Mouse (Mus musculus): ENCODE data around the gene Acp4. TPM values are rescaled to one million over a fixed set of nuclear protein-coding genes. Genes with fewer than 3 reads are reported as not detected.
A peak's percentile ranks its signal among the peaks of the same experiment; 100 is the strongest.
"Not testable (repeated sequence)": the region's sequence is repeated elsewhere in the genome, so short reads cannot be mapped to it uniquely, and the experiment has no call there.

Gene Acp4
- total RNA-seq, 2 experiments from 2014 or later: not detected

DNA sequence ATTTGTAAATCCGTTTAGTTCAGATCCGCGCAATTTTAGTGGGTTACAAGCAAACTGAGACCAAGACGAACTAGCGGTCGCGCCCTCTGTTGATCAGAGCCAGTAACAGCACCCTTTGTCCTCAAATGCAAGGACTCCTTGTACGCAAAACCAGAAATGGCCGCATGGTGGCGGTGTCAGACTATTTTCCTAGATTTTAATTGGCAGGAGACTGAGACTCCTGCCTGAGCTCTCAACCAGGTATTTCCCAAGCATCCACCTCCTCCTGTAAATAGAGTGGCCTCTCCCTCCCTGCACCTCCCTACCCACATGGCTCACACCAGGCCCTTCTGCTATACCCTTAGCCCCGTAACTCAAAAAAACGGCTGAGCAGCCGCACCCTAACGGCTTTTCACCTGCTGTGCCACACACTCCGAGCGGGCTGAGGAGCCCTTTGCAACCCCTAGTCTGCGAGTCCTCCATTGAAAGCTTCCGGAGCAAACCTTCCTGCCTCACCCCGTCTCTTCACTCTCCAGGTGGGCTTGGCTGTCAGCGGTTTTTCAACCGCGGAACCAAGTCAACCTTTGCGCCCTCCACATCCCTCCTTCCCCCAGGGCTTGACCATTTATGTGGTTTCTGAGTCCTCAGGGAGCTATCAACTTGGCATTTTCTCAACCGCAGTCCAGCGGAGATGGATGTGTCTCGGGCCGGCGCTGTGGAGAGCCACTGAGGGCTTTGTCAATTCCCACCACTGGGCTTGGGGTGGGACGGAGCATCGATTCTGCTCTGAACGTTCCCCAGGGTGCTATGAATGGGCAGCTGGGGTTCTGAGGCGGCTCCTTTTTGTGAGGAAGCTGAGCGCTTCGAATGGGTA lies 5.8 kb upstream of the Acp4 start:
- peak; percentile 96 for DNase-seq

DNA sequence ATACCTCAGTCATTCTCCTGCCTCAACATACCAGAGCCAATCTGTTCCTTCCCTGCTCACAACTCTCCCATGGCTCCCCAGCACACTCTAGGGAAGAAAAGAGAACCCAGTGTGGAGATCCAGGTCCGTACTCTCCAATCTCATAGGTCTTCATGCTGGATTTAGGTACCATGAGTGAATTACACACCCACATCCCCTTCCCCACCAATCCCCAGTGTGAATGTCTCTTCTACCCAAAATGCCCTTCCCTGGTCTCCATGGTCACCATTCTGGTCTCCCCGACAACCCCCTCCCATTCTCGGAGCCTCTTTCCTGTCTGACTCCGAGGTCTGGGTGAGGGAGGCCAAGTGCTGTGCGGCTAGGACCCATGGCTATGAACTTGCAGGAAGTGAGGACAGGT lies 4.0 kb upstream of the Acp4 start, which contains the start of gene Gm15517:
Gene Gm15517 (plus strand): TSS at position 301 of the 400 bp plus-strand sequence.
- no peak for DNase-seq

GRCm38 (mm10) chr7:44260410-44260809 lies 3.2 kb upstream of the Acp4 start:
- no peak for DNase-seq

GRCm38 (mm10) chr7:44254930-44255329 lies 2.2 kb downstream of the Acp4 start:
- peak; percentile 27 for DNase-seq

DNA sequence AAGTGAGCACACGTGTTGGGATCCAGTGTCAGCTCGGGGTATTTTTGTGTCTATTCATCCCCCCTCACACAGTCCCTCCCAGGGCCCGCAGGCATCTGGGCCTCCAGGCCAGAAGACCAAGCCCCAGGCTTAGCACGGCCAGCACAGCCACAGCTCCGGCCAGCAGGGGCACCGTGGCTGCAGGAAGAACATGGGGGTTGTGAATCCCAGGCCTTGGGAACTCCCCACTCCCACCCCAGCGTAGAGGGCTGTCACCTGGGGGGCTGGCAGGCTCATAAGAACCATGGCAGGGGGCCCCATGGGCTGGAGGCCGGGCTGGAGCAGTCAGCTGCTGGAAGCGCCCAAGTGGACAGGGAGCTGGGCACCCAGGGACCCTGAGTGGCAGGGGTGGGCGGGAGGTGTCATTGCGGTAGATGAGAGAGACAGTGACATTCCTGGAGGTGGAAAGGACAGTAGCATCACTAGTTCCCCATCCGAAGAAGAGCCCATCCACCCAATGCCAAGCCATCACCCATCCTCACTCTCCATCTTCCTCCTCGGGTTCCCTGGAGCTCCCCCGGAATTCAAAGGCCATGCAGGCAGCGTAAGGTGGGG lies 4.1 kb downstream of the Acp4 start:
- no peak for DNase-seq

GRCm38 (mm10) chr7:44250732-44251275 lies 6.4 kb downstream of the Acp4 start:
- not testable (repeated sequence) for DNase-seq

DNA sequence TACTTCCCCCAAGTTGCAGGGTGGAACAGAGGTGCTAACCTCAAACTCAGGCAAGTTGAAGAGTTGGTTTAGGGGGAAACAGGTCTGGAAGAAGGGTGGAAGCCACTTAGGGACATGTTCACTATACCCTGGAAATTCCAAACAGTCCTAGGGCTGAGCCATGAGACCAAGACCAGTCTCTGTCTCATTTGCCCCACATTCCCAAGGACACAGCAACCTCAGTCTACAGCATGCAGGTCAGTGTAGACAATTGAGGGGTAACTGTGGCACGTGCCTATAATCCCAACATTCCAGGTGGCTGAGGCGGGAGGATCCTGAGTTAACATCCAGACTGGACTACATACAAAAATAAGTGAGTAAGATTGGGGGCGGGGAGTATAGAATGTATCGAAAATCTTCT lies 7.9 kb downstream of the Acp4 start:
- DNase-seq: no peak

- DNase-seq: no peak
These were observed 9.2 kb downstream of the Acp4 start for GRCm38 (mm10) chr7:44247971-44248370.

- no peak for DNase-seq
These were observed 10.2 kb downstream of the Acp4 start for GRCm38 (mm10) chr7:44246984-44247470.

- DNase-seq: peak; percentile 94
These were observed 10.9 kb downstream of the Acp4 start, which contains the start of the genes 1700028J19Rik and 2410002F23Rik for GRCm38 (mm10) chr7:44246055-44246983. 1700028J19Rik (minus strand) TSS chr7:44246695. 2410002F23Rik (plus strand) TSS chr7:44246722.

GRCm38 (mm10) chr7:44244080-44244479 lies 13.1 kb downstream of the Acp4 start:
- DNase-seq: no peak

- no peak for DNase-seq
These were observed 16.0 kb downstream of the Acp4 start for GRCm38 (mm10) chr7:44241163-44241562.

DNA sequence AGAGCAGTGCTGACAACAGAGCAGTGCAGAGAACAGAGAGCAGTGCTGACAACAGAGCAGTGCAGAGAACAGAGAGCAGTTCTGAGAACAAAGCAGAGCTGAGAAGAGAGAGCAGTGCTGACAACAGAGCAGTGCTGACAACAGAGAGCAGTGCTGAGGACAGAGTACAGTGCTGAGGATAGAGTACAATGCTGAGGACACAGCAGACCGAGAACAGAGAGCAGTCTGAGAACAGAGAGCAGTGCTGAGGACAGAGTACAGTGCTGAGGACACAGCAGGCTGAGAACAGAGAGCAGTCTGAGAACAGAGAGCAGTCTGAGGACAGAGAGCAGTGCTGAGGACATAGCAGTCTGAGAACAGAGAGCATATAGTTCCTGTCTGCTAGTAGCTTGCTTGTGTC lies 16.5 kb downstream of the Acp4 start:
- DNase-seq: no peak

DNA sequence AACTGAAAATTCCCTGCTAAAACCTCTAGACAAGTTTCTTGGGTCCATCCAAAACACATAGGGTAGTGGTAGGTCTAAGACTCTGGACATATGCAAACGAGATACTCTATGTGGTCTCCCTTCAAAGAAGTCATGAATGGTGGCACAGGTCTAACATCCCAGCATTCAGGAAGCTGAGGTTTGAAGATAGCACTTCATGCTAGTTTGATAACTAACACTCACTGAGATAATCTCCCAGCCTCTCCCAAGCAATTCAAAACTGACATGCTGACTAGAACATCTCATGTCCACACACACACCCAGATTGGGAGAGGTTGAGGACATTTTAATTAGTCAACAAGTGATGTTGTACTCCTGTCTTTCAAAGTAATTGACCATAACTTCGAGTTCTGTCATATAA lies 17.3 kb downstream of the Acp4 start:
- no peak for DNase-seq

DNA sequence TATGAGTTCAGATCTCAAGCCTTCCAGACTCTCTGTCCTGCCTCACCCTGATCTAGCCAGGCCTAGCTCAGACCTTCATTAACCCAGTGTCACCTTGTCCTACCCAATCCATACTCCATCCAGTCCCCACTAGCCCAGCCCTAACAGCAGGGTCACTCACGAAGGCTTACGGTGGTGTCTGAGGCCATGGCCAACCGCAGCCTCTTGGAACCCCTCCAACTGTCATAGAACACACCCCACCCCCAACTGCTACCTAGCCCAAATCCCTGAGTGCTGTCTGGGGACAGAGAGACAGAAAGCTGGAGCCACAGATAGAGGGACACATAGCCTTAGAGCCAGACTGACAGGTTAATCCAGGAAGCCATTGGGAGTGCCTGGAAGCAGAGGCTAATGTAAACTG lies 21.3 kb downstream of the Acp4 start, which contains the start of gene Gm36864:
Gene Gm36864 (plus strand): TSS at position 269 of the 400 bp plus-strand sequence.
- no peak for DNase-seq

GRCm38 (mm10) chr7:44225076-44225475 lies 32.1 kb downstream of the Acp4 start, which contains the start of gene Klk1:
Klk1 (plus strand) TSS chr7:44225360.
- no peak for DNase-seq

- DNase-seq: not testable (repeated sequence)
These were observed 34.8 kb downstream of the Acp4 start for GRCm38 (mm10) chr7:44222335-44222734.

DNA sequence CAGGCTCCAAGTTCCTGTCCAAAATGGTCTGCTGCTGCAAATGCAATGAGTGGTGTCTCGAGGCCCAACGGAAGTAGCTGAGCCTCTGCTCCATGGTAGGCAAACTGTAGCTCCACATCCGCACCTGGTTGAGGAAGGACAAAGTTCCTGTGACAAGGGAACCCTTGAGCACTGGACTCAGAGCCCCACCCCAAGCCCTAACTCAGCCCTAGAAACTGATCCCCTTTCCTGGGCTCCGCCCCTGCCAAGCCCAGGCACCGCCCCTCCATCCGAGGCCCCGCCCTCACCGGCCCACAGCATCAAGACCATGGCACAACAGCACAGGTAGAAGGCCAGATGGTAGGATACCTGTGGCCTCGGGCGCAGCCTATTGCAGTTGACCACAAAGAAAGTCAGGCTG lies 35.6 kb downstream of the Acp4 start:
- not testable (repeated sequence) for DNase-seq

DNA sequence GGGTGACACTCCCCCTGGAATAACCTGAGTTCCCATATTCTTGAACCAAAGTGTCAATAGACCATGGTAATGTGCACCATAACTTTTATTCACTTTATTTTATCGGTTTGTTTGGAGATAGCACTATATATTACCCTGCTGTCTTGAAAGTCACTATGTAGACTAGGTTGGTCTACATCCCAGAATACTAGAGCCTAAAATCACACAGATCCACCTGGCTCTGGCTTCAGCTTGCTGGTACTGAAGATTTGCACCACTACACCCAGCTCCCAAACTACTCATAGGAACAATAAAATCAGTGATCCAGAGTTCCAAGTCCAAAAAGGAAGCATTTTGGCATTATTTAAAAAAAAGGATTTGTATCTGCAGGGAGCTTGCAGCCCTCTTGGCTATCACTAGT lies 41.5 kb downstream of the Acp4 start, which contains the start of gene Klk1b5:
Gene Klk1b5 (plus strand): TSS at position 301 of the 400 bp plus-strand sequence.
- no peak for DNase-seq

- no peak for DNase-seq
These were observed 48.9 kb downstream of the Acp4 start for GRCm38 (mm10) chr7:44208307-44208706.

DNA sequence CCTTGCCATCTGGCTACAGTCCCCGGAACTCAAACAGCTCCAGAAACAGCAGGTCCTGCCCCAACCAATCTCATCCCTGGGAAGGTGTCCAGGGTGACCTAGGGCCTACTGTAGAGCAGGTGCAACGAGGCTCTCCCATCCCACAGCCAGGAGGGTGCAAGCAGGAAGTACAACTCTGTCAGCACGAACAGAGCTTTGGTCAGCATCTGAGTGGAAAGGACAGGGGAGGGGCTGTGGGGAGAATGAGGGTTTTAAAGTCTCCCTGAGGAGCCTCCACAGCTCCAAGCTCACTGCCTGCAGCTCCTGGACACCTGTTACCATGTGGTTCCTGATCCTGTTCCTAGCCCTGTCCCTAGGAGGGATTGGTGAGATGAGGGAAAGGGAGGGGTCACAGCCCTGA lies 50.0 kb downstream of the Acp4 start, which contains the start of gene Klk1b4:
Gene Klk1b4 (plus strand): TSS at position 301 of the 400 bp plus-strand sequence.
- not testable (repeated sequence) for DNase-seq

Measured in heart, postnatal 4 days (tissue).